Mouse (Mus musculus) hindbrain, embryonic 14.5 days (tissue): ENCODE data around the gene Phgdh. TPM values are rescaled to one million over a fixed set of nuclear protein-coding genes. Genes with fewer than 3 reads are reported as not detected.

Source experiments
- ATAC-seq: fragments of 200-750 bp; cut with Nextera tagmentation; 2 replicates; pipeline ENCODE4 v1.8.0; 2017; ENCODE audit warnings: moderate number of reproducible peaks, mild to moderate bottlenecking, moderate TSS enrichment, moderate library complexity; ENCODE audit not compliant: low FRiP score
- DNase-seq: peaks from one replicate; pipeline ENCODE4 v3.0.0-alpha.2; 2015; ENCODE audit warnings: low spot score
- H3K27ac ChIP-seq: fragments of 300-500 bp; sonication (generic); 2 replicates; pipeline ENCODE4 v1.5.1; 2014; ENCODE audit warnings: mild to moderate bottlenecking, moderate library complexity
- H3K27me3 ChIP-seq: fragments of 300-500 bp; sonication (generic); 2 replicates; pipeline ENCODE4 v1.6.1; 2014; ENCODE audit warnings: mild to moderate bottlenecking, low read length, mixed read lengths; ENCODE audit not compliant: control insufficient read depth, insufficient read depth
- H3K36me3 ChIP-seq: fragments of 300-500 bp; sonication (generic); replicated peaks from 2 replicates; pipeline ENCODE4 v1.6.1; 2014; ENCODE audit not compliant: control insufficient read depth, insufficient read depth
- H3K4me1 ChIP-seq: fragments of 300-500 bp; sonication (generic); replicated peaks from 2 replicates; pipeline ENCODE4 v1.6.1; 2014; ENCODE audit warnings: antibody characterized with exemption, low read length, mixed read lengths; ENCODE audit not compliant: control insufficient read depth, insufficient read depth
- H3K4me2 ChIP-seq: fragments of 300-500 bp; sonication (generic); replicated peaks from 2 replicates; pipeline ENCODE4 v1.6.1; 2014; ENCODE audit warnings: mild to moderate bottlenecking, moderate library complexity
- H3K4me3 ChIP-seq: fragments of 300-500 bp; sonication (generic); replicated peaks from 2 replicates; pipeline ENCODE4 v1.5.1; 2014; ENCODE audit warnings: mild to moderate bottlenecking, low read length
- H3K9ac ChIP-seq: fragments of 300-500 bp; sonication (generic); 2 replicates; pipeline ENCODE4 v1.6.1; 2014
- H3K9me3 ChIP-seq: fragments of 300-500 bp; sonication (generic); 2 replicates; pipeline ENCODE4 v1.6.1; 2016; ENCODE audit warnings: low read length; ENCODE audit not compliant: control insufficient read depth
- WGBS: fragments of 180-500 bp; shearing (Covaris S2); extraction: QIAGEN DNeasy Blood & Tissue Kit; methylation state at CpG from one replicate; pipeline ENCODE4 v1.1.7; 2014; 5-methylcytosine and 5-hydroxymethylcytosine counted together
- polyA plus RNA-seq: library from polyadenylated mRNA; unstranded; fragments of >200 nt; fragmentation: Nextera tagmentation; extraction: Ambion mirVana; gene quantifications from 2 replicates; pipeline ENCODE4 v1.2.1, GENCODE M21; 2014

Gene Phgdh
- polyA plus RNA-seq, 1 experiment from 2014 or later, result 160 TPM

DNA sequence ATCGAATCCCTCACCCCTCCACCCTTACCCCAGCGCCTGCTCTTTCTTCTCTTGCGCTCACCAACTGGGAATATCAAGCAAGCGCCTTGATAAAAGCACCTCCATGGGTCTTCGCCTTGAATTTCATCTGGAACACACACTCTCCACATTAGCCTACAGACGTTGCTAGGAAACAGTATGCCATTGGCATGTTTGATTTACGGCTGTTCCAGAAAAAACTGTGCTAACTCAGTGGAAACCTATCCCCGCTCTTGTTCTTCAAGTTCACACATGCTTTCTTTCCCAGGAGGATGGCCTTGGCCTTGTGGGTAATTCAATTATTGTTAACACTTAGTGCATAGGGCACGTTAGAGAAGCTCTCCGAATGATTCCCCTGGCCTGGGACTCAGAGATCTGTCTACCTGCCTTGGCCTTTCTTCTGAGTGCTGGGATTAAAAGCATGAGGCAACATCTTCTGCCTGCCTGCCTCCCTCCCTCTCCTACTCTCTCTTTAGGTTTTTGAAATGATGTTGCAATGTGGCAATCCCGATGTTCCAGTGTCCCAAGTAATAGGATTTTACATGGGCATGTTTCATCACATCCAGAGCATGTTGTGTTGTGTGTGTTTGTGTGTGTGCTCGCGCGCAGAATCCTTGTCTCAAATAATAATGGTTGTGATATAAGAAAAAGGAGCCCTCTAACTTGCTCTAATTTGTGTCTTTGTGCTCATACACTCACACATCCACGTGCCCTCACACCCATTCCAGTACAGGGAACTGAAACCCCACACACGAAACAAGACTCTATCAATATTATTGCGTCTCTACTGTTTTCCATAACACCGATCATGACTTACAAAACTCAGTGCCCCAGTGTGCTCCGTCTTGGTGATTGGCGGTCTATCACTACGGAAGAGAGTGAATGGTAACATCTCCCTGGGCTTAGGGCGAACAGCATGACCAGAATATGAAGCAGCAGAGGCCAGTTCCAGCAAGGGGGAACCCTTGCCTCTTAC is 2.8 kb downstream of the Phgdh start:
- Histone ChIP-seq H3K9ac (peak overlapping the region; percentile 13; the same call in 1 of the 2 replicates), H3K9me3 (no peaks in the 10 kb centered on the region), H3K4me1 (peaks cover 39% of the 10 kb centered on the region), H3K36me3 (no peaks in the 10 kb centered on the region), H3K4me2 (peak overlapping the region; percentile 100), H3K27ac (peak overlapping the region; percentile 34; the same call in 1 of the 2 replicates), H3K27me3 (no peaks in the 10 kb centered on the region), H3K4me3 (peak overlapping the region; percentile 63; the same call in 1 of the 2 replicates)
- WGBS, result 53% methylated on average over 22 of the region's 22 CpGs
- DNase-seq (peak; percentile 69), ATAC-seq (peak; percentile 32)

DNA sequence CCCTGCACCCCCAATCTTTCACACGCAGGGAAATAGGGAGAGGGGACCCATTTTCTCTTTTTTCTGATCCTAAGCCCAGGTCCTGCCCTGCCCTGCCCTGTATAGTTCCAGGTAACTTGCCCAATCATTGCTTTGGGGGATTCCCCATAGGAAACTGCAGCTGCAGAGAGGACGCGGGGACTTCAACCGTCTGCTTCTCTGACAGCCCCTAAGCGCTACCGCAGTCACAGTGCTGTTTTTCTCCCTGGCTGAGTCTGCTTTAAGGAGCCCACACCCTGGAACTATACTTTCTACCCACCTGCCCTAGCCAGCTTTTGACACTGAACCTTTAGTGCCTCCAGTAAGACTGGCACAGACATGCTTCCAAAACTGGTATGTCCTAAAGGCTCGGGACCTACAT is 3.9 kb downstream of the Phgdh start:
- ATAC-seq, result no peak
- H3K9me3 ChIP-seq, result no peaks in the 10 kb centered on the region
- H3K27me3 ChIP-seq, result no peaks in the 10 kb centered on the region
- H3K4me1 ChIP-seq, result peaks cover 39% of the 10 kb centered on the region
- H3K4me2 ChIP-seq, result peak overlapping the region; percentile 100; the same call in 1 of the 2 replicates
- no peak overlapping the region for H3K4me3 ChIP-seq
- no peak overlapping the region for H3K9ac ChIP-seq
- no peak overlapping the region for H3K27ac ChIP-seq
- DNase-seq, result no peak
- WGBS, result 70% methylated on average over 7 of the region's 7 CpGs
- H3K36me3 ChIP-seq, result no peaks in the 10 kb centered on the region

DNA sequence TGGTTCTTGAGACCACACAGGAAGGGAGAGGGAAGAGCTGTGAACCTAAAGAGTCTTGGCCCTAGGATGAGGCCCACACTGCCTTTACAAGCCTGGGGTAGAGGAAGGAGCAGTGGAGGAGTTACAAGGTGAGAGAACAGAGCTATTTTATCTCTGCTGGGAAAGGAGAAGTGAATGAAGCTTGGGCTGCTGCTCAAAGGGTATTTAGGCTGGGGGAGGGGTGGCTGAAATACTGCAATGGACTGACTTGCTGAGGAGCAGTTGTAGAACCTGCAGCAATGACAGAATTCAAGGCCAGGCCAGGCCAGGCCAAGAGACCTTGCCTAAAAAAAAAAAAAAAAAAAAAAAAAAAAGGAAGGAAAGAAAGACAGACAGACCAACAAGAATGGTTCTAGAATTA is 4.5 kb downstream of the Phgdh start:
- Histone ChIP-seq H3K9me3 (no peaks in the 10 kb centered on the region), H3K36me3 (no peaks in the 10 kb centered on the region), H3K4me3 (no peak overlapping the region), H3K27me3 (no peaks in the 10 kb centered on the region), H3K27ac (no peak overlapping the region), H3K4me2 (0 out of 2 replicates have a peak overlapping the region, but pooled peaks have one; percentile 100), H3K4me1 (peaks cover 39% of the 10 kb centered on the region), H3K9ac (no peak overlapping the region)
- DNase-seq, result no peak
- no peak for ATAC-seq

DNA sequence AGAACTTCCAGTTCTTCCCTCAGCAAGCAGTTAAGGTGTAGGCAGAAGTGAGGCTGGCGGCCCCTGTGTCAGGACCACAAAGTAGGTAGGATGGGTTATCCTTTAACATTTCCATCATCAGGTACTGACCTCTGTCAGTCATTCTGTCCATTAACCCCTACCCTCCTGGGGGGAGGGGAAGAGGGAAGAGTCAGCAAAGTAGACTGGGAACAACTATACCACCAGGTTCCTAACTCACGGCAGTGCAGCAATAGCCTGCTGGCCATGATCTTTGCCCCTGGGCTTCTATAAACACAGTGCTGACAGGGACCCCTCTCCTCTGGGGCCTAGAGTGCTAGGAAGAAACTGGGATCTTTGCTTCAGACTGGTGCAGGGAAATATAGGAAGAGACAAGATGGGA is 5.8 kb downstream of the Phgdh start:
- H3K36me3 ChIP-seq, result no peaks in the 10 kb centered on the region
- no peak overlapping the region for H3K4me2 ChIP-seq
- WGBS, result 87% methylated on average over 2 of the region's 2 CpGs
- H3K9ac ChIP-seq, result no peak overlapping the region
- DNase-seq, result no peak
- no peak overlapping the region for H3K27ac ChIP-seq
- no peak overlapping the region for H3K4me3 ChIP-seq
- H3K4me1 ChIP-seq, result peaks cover 34% of the 10 kb centered on the region
- ATAC-seq, result no peak
- no peaks in the 10 kb centered on the region for H3K9me3 ChIP-seq
- H3K27me3 ChIP-seq, result no peaks in the 10 kb centered on the region

DNA sequence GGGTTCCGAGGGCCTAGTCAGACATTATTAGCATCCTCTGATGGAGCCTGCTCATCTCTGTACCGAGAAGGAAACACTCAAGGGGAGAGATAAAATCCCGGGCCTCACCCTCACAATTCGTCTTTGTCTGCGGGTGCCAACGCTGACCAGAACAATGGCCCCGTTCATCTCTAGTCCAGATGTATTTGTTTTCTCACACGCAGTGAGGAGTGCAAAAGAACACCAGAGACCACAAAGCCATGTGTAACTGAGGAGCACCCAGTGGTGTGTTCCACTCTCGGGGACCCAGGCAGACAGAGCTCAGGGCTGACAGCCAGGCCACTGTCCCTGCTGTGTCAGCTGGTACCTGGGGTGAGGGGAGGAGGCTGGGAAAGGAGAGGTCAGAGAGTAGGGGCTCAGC is 15.6 kb downstream of the Phgdh start:
- peaks cover 7% of the 10 kb centered on the region; the same call in 1 of the 2 replicates for H3K36me3 ChIP-seq
- no peaks in the 10 kb centered on the region for H3K9me3 ChIP-seq
- WGBS, result 41% methylated on average over 9 of the region's 9 CpGs
- H3K27ac ChIP-seq, result no peak overlapping the region
- H3K4me3 ChIP-seq, result no peak overlapping the region
- no peak for ATAC-seq
- no peak overlapping the region for H3K4me2 ChIP-seq
- H3K27me3 ChIP-seq, result no peaks in the 10 kb centered on the region
- no peak for DNase-seq
- peaks cover 6% of the 10 kb centered on the region; the same call in 1 of the 2 replicates for H3K4me1 ChIP-seq
- H3K9ac ChIP-seq, result 0 out of 2 replicates have a peak overlapping the region, but pooled peaks have one; percentile 8

DNA sequence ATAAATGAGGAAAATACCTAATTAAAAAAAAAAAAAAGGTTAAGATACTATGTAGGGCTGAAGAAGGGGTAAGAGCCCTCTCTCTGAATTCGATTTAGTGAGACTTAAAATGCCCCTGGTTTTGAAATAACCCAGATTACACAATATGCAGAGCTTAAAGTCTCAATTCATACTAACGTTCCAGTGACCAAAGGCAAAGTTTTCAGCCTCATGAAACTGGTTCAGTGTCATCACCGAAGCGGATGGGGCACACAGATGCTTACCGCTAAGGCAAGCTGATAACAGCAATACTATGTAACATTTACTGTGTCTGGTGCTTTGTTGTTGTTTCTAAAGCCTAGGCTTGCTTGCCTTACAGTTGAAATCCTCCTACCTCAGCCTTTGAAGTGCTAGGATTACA is 17.6 kb downstream of the Phgdh start:
- Histone ChIP-seq H3K4me2 (no peak overlapping the region), H3K4me3 (no peak overlapping the region), H3K36me3 (peaks cover 3% of the 10 kb centered on the region; the same call in 1 of the 2 replicates), H3K9ac (no peak overlapping the region), H3K27me3 (no peaks in the 10 kb centered on the region), H3K9me3 (no peaks in the 10 kb centered on the region), H3K4me1 (peaks cover 6% of the 10 kb centered on the region; the same call in 1 of the 2 replicates), H3K27ac (no peak overlapping the region)
- WGBS, result 92% methylated on average over 5 of the region's 5 CpGs
- no peak for DNase-seq
- ATAC-seq, result no peak

DNA sequence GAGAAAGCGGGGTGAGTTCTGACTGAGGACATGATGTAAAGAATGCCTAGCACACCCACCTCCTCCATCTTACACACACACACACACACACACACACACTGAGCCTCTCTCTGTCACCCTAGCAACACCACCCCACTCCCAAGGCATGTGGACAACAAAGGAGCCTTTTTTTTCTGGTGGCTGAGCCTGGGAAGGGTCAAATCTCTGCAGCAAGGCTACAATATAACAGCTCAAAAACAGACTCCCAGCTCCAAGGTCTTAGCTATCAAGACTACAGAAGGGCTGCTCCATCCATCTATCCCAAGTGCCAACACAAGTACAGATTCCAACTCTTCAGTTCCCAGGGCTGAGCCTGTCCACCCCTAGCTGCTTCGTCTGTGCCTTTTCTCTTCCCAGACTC is 20.6 kb downstream of the Phgdh start:
- H3K4me2 ChIP-seq, result no peak overlapping the region
- ATAC-seq (peak; percentile 90), DNase-seq (peak; percentile 68)
- WGBS, result 13% methylated on average over 2 of the region's 2 CpGs
- H3K27ac ChIP-seq, result peak overlapping the region; percentile 89
- H3K4me1 ChIP-seq, result peaks cover 6% of the 10 kb centered on the region; the same call in 1 of the 2 replicates
- H3K27me3 ChIP-seq, result no peaks in the 10 kb centered on the region
- H3K9ac ChIP-seq, result no peak overlapping the region
- H3K36me3 ChIP-seq, result 0 out of 2 replicates have a peak, but pooled peaks cover 3% of the 10 kb centered on the region
- H3K9me3 ChIP-seq, result no peaks in the 10 kb centered on the region
- H3K4me3 ChIP-seq, result no peak overlapping the region

DNA sequence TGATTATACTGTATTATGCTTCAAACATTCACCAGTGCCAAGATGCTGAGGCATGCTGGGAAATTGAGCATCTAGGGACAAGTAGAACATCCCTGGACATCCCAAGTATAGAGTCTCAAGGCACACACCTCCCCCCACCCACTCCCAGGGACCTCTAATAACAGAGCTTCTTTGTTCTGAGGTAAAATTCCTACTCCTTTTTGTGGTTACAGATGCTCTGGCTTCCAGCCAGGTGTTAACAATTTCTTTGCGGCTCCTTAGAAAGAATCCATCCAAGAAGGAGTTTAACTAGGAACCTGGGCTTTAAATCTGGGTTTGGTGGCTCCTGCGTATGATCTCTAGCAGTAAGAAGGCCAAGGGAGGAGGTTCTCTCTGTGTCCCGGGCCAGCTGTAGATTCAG is 22.6 kb downstream of the Phgdh start:
- Histone ChIP-seq H3K9ac (no peak overlapping the region), H3K9me3 (no peaks in the 10 kb centered on the region), H3K4me1 (peaks cover 6% of the 10 kb centered on the region; the same call in 1 of the 2 replicates), H3K4me2 (no peak overlapping the region), H3K4me3 (no peak overlapping the region), H3K27ac (0 out of 2 replicates have a peak overlapping the region, but pooled peaks have one; percentile 39), H3K36me3 (0 out of 2 replicates have a peak, but pooled peaks cover 3% of the 10 kb centered on the region), H3K27me3 (no peaks in the 10 kb centered on the region)
- no peak for ATAC-seq
- 66% methylated on average over 3 of the region's 3 CpGs for WGBS
- DNase-seq, result no peak

DNA sequence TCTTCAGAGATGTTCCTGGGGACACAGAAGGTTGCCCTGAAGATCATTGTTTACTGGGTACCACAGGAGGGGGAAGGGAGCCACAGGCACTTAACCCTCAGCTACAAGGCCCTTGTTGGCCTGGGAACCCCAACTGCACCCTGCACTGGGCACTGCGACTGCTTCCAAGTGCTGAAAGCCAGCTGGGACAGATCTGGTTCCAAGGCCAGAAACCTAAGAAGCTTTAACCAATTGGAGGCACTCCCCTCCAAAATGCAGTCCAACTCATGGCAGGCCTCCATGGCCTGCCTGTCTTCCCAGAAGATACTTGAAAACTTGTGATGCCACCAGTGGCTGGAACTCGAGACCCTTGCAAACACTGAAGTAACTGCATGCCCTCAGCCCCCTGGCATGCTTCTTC is 24.6 kb downstream of the Phgdh start:
- Histone ChIP-seq H3K27me3 (no peaks in the 10 kb centered on the region), H3K9ac (no peak overlapping the region), H3K9me3 (no peaks in the 10 kb centered on the region), H3K4me2 (no peak overlapping the region), H3K4me3 (no peak overlapping the region), H3K36me3 (0 out of 2 replicates have a peak, but pooled peaks cover under 1% of the 10 kb centered on the region), H3K4me1 (peaks cover 5% of the 10 kb centered on the region; the same call in 1 of the 2 replicates), H3K27ac (no peak overlapping the region)
- 95% methylated on average over 2 of the region's 2 CpGs for WGBS
- ATAC-seq, result no peak
- no peak for DNase-seq
